Mouse (Mus musculus) liver, embryonic 14.5 days (tissue): ENCODE measurements around the gene Aldh3b2.

Experiments
- CTCF ChIP-seq: IDR thresholded peaks from 2 replicates; pipeline ENCODE4 v1.5.1; 2016; ENCODE audit warnings: antibody characterized with exemption, low read depth, control low read depth
- EP300 ChIP-seq: IDR thresholded peaks from 2 replicates; pipeline ENCODE4 v1.6.1; 2016; ENCODE audit warnings: antibody characterized with exemption, low read depth

DNA sequence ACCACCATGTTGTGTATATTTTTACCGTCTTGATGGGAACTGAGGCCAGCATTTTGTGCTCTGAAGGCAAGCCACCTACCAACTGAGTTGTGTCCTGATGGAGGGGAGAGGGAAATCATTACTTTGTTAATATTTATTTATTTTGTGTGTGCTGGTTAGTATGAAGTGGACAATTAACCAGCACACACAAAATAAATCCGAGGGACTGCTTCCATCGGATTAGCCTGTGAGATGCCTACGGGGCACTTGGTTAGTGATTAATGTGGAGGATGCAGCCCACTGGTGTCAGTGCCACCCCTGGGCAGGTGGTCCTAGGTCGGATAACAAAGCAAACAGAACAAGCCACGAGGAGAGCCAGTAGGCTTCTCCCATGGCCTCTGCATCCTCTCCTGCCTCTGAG lies 22.8 kb downstream of the Aldh3b2 start:
- TF ChIP-seq CTCF (no peak), EP300 (no peak)
